Mouse (Mus musculus) left cerebral cortex, adult 11 months (tissue): Measurements from ENCODE around the gene Tprgl.

Experiments used
- DNase-seq: peaks from one replicate; pipeline ENCODE4 v3.0.0; 2022; ENCODE audit warnings: low spot score

Gene Tprgl

DNA sequence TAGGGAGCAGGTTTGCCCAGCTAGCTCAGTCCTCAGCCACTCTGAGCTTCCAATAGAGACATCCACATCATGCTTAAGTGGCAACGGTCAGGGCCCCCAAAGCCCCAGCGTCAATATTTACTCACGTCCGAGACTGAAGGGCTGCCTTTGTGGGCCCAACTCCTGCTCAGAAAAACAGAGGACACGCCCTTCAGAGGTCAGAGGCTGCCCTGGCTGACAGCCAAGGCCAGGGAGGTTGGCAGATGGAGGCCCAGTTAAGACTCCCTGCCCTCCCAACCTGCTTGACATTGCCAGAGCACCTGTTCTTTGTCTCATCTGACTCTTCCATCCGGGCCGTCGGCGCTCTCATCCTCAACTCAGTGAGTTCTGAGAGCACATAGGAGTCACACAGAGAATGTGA lies 41.7 kb downstream of the Tprgl start:
- DNase-seq: no peak

DNA sequence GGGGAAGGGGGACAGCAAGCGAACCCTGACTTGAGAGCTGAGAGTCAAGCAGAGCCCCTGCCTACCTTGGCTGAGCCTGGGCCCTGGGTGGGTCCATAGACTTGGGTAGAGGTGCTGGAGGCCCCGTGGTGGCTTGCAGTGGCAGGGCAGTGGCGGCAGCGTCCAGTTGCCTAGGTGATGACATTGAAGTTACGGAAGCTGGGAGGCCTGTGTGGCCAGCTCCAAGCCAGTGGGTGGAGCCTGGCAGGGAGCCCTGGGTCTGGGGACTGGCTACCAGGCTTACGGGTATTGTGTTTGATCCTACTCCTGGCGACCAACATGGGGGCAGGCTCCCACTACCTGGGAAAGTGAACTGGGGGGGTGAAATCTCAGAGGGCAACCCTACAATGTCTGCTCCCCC lies 44.0 kb downstream of the Tprgl start:
- DNase-seq: no peak

DNA sequence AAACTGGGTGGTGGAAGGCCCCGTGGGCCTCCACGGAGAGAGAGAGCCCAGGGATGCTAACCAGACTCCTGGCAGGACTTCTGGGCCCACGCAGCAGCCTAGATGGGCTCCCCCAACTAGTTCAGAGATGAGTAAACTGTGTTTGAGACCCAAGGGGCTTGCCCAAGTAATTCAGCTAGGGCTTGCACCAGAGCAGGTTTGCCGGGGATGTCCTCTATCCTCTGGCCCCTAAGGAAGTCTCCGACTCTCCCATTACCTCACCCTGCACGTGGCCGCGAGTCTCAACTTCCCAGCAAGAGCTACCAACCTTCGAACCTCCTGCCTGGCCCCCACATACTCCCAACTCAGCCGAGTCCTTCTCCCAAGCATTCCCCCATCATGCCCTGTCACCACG lies 50.6 kb downstream of the Tprgl start:
- no peak for DNase-seq

DNA sequence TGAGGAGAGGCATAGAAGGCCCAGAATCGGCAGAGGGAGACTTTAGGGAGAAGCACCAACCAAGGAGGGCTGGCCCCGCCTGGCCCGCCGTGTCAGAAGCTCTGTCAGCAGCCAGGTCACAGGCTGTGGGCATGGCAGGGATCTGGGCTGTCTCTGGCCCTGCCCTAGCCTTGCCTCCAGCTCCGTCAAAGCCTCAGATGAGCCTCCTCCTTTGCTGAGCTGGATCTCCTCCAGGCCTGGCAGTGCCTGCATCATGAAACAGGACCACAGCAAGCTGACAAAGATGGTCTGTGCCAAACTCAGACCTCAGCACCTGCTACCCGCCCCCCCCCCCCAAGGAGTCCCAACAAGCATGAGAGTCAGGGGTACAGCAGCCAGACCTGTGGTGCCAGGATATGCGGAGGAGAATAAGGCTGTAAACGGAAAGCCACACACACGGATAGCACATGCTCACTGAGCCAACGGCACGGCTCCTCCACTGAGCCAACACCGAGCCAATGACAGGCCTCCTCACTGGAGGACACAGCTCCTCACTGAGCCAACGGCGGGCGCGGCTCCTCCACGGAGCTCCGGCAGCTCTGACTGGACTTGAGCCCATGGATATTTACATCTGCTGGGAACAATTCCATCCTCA lies 51.1 kb downstream of the Tprgl start:
- DNase-seq: no peak
